ENCODE assay signal across 8 mouse cellular contexts in the genomic region with DNA sequence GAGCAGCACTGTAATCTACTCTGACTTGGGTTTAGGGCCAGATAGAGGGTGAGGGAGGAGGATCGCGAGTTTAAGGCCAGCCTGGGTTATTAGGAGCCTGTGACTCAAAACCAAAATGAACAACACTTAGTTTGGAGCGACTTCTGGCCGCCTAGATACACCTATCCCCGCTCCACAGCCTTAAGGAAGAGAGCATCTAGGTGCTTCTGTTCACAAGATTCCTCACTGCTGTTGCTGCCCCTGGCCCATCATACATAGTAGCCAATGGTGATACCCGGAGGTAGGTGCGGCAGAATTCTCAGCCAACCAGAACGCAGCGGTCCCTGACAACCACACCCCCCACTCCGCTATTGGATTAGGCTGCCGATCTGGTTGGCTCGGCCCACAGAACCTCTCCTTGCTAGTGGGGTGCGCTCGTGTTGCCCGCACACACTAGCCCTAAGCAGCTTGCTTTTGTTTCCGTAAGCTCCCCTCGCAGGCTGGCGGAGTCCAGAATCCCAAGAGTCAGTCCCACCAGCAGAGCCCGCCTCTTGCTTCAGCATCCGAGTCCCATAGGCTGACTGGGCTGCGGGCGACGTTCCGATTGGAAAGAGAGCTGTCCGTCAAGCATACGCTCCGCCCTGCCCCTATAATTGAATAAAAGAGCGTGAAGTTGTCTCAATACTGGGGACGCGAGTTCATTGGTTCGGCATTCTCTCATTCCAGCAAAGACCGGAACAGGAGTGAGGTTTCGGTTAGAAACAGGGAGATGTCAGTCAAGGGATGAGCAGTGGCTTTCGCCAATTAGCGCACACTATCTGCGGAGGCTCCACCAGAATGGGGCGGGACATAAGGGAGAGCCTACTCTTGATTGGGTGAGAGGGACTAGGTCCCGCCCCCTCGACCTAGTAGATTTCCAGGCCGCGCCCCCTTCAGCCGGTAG. TPM values are rescaled to one million over a fixed set of nuclear protein-coding genes. Genes with fewer than 3 reads are reported as not detected.
DNase-seq lines count a peak whose midpoint lies in the region; ATAC-seq and TF ChIP-seq lines count a peak whose summit lies in the region.

Gene Mon1b (plus strand): TSS at position 918 of the 922 bp plus-strand sequence.

- peaks cover 21% of the 10 kb centered on the region for H3K27me3 ChIP-seq in CH12.LX (replicated peaks)
- H3K27me3 ChIP-seq in forebrain, embryonic 11.5 days (ENCODE audit: control insufficient read depth, insufficient read depth, low read length), result no peaks in the 10 kb centered on the region
- no peaks in the 10 kb centered on the region for H3K27me3 ChIP-seq in heart, embryonic 16.5 days (ENCODE audit: control insufficient read depth, insufficient read depth, low read length)
- H3K27me3 ChIP-seq in liver, embryonic 15.5 days, result no peaks in the 10 kb centered on the region
- no peaks in the 10 kb centered on the region for H3K27me3 ChIP-seq in neural tube, embryonic 12.5 days (replicated peaks)

- H3K4me2 ChIP-seq in CH12.LX (ENCODE audit: insufficient read depth, low read depth, poor library complexity, severe bottlenecking), result peak within 1 kb of the TSS; percentile 79
- H3K4me2 ChIP-seq in forebrain, embryonic 11.5 days (ENCODE audit: low read depth, low read length, severe bottlenecking), result peak within 1 kb of the TSS; percentile 94
- peak within 1 kb of the TSS; percentile 97 for H3K4me2 ChIP-seq in heart, embryonic 16.5 days (ENCODE audit: low read depth, low read length)
- peak within 1 kb of the TSS; percentile 91 for H3K4me2 ChIP-seq in liver, embryonic 15.5 days
- peak within 1 kb of the TSS; percentile 82 for H3K4me2 ChIP-seq in neural tube, embryonic 12.5 days (replicated peaks)

- ATAC-seq in forebrain, embryonic 11.5 days (replicated peaks; ENCODE audit: low FRiP score), result peak; percentile 98
- ATAC-seq in heart, embryonic 16.5 days (replicated peaks; ENCODE audit: extremely low read depth, insufficient read depth, low FRiP score), result peak; percentile 98
- peak; percentile 94 for ATAC-seq in liver, embryonic 15.5 days (ENCODE audit: insufficient read depth)
- peak; percentile 99 for ATAC-seq in neural tube, embryonic 12.5 days (ENCODE audit: low FRiP score, low read depth)

- H3K79me2 ChIP-seq in CH12.LX (replicated peaks; ENCODE audit: control insufficient read depth, extremely low read depth, insufficient read depth, poor library complexity, severe bottlenecking), result peaks cover 22% of the 10 kb centered on the region

- H3K4me3 ChIP-seq in CH12.LX (replicated peaks in 1 of 3; ENCODE audit: low read depth in 2 of 3, low read length in 2 of 3, poor library complexity in 1 of 3), result peak within 1 kb of the TSS; percentile 89 to 92 (median 90)
- H3K4me3 ChIP-seq in forebrain, embryonic 11.5 days (ENCODE audit: low read depth, low read length), result peak within 1 kb of the TSS; percentile 76
- H3K4me3 ChIP-seq in heart, embryonic 16.5 days (ENCODE audit: low read length), result peak within 1 kb of the TSS; percentile 89
- peak within 1 kb of the TSS; percentile 78 for H3K4me3 ChIP-seq in liver, embryonic 15.5 days (replicated peaks)
- H3K4me3 ChIP-seq in neural tube, embryonic 12.5 days, result peak within 1 kb of the TSS; percentile 51

- H3K4me1 ChIP-seq in CH12.LX (ENCODE audit: control insufficient read depth in 1 of 2, insufficient read depth in 2 of 2), result peaks cover 5 to 27% of the 10 kb centered on the region in 2 experiments
- 0 out of 2 replicates have a peak, but pooled peaks cover 3% of the 10 kb centered on the region for H3K4me1 ChIP-seq in forebrain, embryonic 11.5 days (replicated peaks; ENCODE audit: control insufficient read depth, insufficient read depth, low read length)
- peaks cover 13% of the 10 kb centered on the region for H3K4me1 ChIP-seq in heart, embryonic 16.5 days (ENCODE audit: control insufficient read depth, insufficient read depth, low read length)
- H3K4me1 ChIP-seq in liver, embryonic 15.5 days (replicated peaks), result peaks cover 16% of the 10 kb centered on the region
- H3K4me1 ChIP-seq in neural tube, embryonic 12.5 days, result peaks cover 11% of the 10 kb centered on the region

- no peak for TF ChIP-seq EP300 in CH12.LX (IDR thresholded peaks at IDR 0.05; ENCODE audit: low read length)

- under 1% methylated on average over 42 of the region's 42 CpGs for WGBS in forebrain, embryonic 11.5 days
- WGBS in heart, embryonic 16.5 days, result under 1% methylated on average over 42 of the region's 42 CpGs
- WGBS in liver, embryonic 15.5 days (ENCODE audit: insufficient replicate concordance), result under 1% methylated on average over 42 of the region's 42 CpGs
- WGBS in neural tube, embryonic 12.5 days, result under 1% methylated on average over 42 of the region's 42 CpGs

- H3K36me3 ChIP-seq in CH12.LX (replicated peaks in 1 of 2; ENCODE audit: control insufficient read depth in 1 of 2, insufficient read depth in 1 of 2, low read length in 1 of 2), result peaks cover 23 to 29% of the 10 kb centered on the region in 2 experiments
- no peaks in the 10 kb centered on the region for H3K36me3 ChIP-seq in forebrain, embryonic 11.5 days (ENCODE audit: control insufficient read depth, insufficient read depth, low read length)
- peaks cover 12% of the 10 kb centered on the region for H3K36me3 ChIP-seq in heart, embryonic 16.5 days (ENCODE audit: control insufficient read depth, insufficient read depth)
- H3K36me3 ChIP-seq in liver, embryonic 15.5 days (replicated peaks), result peaks cover 12% of the 10 kb centered on the region
- H3K36me3 ChIP-seq in neural tube, embryonic 12.5 days, result peaks cover 23% of the 10 kb centered on the region

- dilution Hi-C loops in CH12.LX (cut with MboI; ENCODE audit: extremely low pct_ligation_motif_present, extremely low pct_unique_long_range_greater_than_20kb, low sequenced_read_pairs), result no loop called here

- in situ Hi-C loops in CH12.LX (cut with MboI; ENCODE audit: low pct_ligation_motif_present, low pct_unique_long_range_greater_than_20kb, low sequenced_read_pairs), result loop anchor here (10.0 kb wide), 1 partner anchor 1580 kb away; no protein-coding TSS in a partner anchor

- H3K27ac ChIP-seq in CH12.LX (ENCODE audit: insufficient read depth, low read depth), result peak within 1 kb of the TSS; percentile 78
- peak within 1 kb of the TSS; percentile 81 for H3K27ac ChIP-seq in forebrain, embryonic 11.5 days (ENCODE audit: low read depth, low read length)
- H3K27ac ChIP-seq in heart, embryonic 16.5 days (ENCODE audit: low read length), result peak within 1 kb of the TSS; percentile 97
- peak within 1 kb of the TSS; percentile 89 for H3K27ac ChIP-seq in liver, embryonic 15.5 days (replicated peaks)
- H3K27ac ChIP-seq in neural tube, embryonic 12.5 days, result peak within 1 kb of the TSS; percentile 81

- TF ChIP-seq RAD21 in CH12.LX (IDR thresholded peaks at IDR 0.05; ENCODE audit: low read depth, low read length), result no peak

- peak; percentile 69 for TF ChIP-seq POLR2A in CH12.LX (IDR thresholded peaks at IDR 0.05; ENCODE audit: low read depth, low read length)

- TF ChIP-seq CTCF in CH12.LX (conservative IDR thresholded peaks at IDR 0.05 in 1 of 2, IDR thresholded peaks at IDR 0.05 in 1 of 2; ENCODE audit: low read depth in 2 of 2, low read length in 2 of 2), result no peak

- no peaks in the 10 kb centered on the region for H3K9me3 ChIP-seq in CH12.LX (replicated peaks; ENCODE audit: low read length)
- H3K9me3 ChIP-seq in forebrain, embryonic 11.5 days (ENCODE audit: control insufficient read depth, low read length), result no peaks in the 10 kb centered on the region
- H3K9me3 ChIP-seq in heart, embryonic 16.5 days (replicated peaks; ENCODE audit: control insufficient read depth, low read length), result no peaks in the 10 kb centered on the region
- no peaks in the 10 kb centered on the region for H3K9me3 ChIP-seq in liver, embryonic 15.5 days (replicated peaks)
- H3K9me3 ChIP-seq in neural tube, embryonic 12.5 days, result no peaks in the 10 kb centered on the region

- DNase-seq in CH12.LX (ENCODE audit: extremely low read depth), result peak; percentile 95
- DNase-seq in c-Kit-positive CD71-positive TER-119-negative erythroid progenitor cells, embryonic 14.5 days (ENCODE audit: low read depth), result peak; percentile 91
- peak; percentile 96 for DNase-seq in forebrain, embryonic 11.5 days (ENCODE audit: low spot score)
- peak; percentile 98 to 99 for DNase-seq in kidney, postnatal 36 days
- peak; percentile 99 for DNase-seq in telencephalon, adult 2 months (ENCODE audit: low read depth, low spot score)

- peak within 1 kb of the TSS; percentile 94 for H3K9ac ChIP-seq in CH12.LX (ENCODE audit: insufficient read depth, low read depth)
- peak within 1 kb of the TSS; percentile 68 for H3K9ac ChIP-seq in forebrain, embryonic 11.5 days (ENCODE audit: low read length)
- peak within 1 kb of the TSS; percentile 89 for H3K9ac ChIP-seq in heart, embryonic 16.5 days (ENCODE audit: low read length)
- H3K9ac ChIP-seq in liver, embryonic 15.5 days, result peak within 1 kb of the TSS; percentile 77
- H3K9ac ChIP-seq in neural tube, embryonic 12.5 days, result peak within 1 kb of the TSS; percentile 58

TF ChIP-seq in CH12.LX, 34 proteins besides CTCF, POLR2A, EP300 and RAD21 (continues in another document):
- TF ChIP-seq MYC (IDR thresholded peaks at IDR 0.05; ENCODE audit: low read depth, low read length) (no peak), POLR2AphosphoS2 (IDR thresholded peaks at IDR 0.05; ENCODE audit: low read depth, low read length) (peak; percentile 67; the same call in 1 of the 2 replicates), UBTF (IDR thresholded peaks at IDR 0.05; ENCODE audit: low read depth, low read length) (no peak), MEF2A (IDR thresholded peaks at IDR 0.05; ENCODE audit: borderline replicate concordance, low read depth, low read length) (no peak), JUND (conservative IDR thresholded peaks at IDR 0.05; ENCODE audit: low read depth, low read length) (no peak), ZMIZ1 (IDR thresholded peaks at IDR 0.05; ENCODE audit: low read depth, low read length) (peak; percentile 49), HCFC1 (IDR thresholded peaks at IDR 0.05; ENCODE audit: low read depth, low read length) (no peak), TBP (conservative IDR thresholded peaks at IDR 0.05; ENCODE audit: low read depth, low read length) (peak; percentile 75), ZNF384 (IDR thresholded peaks at IDR 0.05; ENCODE audit: low read depth, low read length) (no peak), MAX (IDR thresholded peaks at IDR 0.05; ENCODE audit: low read length) (no peak), GABPA (IDR thresholded peaks at IDR 0.05; ENCODE audit: insufficient replicate concordance, low read depth, low read length) (no peak), ETS1 (conservative IDR thresholded peaks at IDR 0.05; ENCODE audit: low read depth, low read length) (no peak)

RNA-seq across cellular contexts. Expression of gene Mon1b, which starts in this region (rescaled TPM):
- total RNA-seq in CH12.LX (2012; rRNA removed), result 12.6 and 15.2 TPM in 2 replicates
- total RNA-seq in CH12.LX (2014; rRNA removed), result 6.5 and 7.2 TPM in 2 replicates
- polyA plus RNA-seq in CH12.LX (2012; ENCODE audit: insufficient read length, low read depth), result 14.7 and 17.1 TPM in 2 replicates
- polyA plus RNA-seq in forebrain, embryonic 11.5 days (2014; fragmentation: Nextera tagmentation; extraction: Ambion mirVana), result 14.3 and 14.4 TPM in 2 replicates
- 4.9 TPM in 2 replicates for polyA plus RNA-seq in heart, embryonic 16.5 days (2015; fragmentation: Nextera tagmentation; extraction: Ambion mirVana)
- 2.3 and 2.7 TPM in 2 replicates for polyA plus RNA-seq in liver, embryonic 15.5 days (2015; fragmentation: Nextera tagmentation; extraction: Ambion mirVana)
- 10.8 and 12.1 TPM in 2 replicates for polyA plus RNA-seq in neural tube, embryonic 12.5 days (2016; fragmentation: Nextera tagmentation; extraction: Ambion mirVana)

Comparison
In these comparisons a context has a peak if more than half of its experiments do, and no peak if none do; other contexts are left out.
1. Peak in every context shown above with its lines: DNase-seq, ATAC-seq, H3K4me3 ChIP-seq and H3K27ac ChIP-seq.